Mouse (Mus musculus) lung, postnatal 0 days (tissue): Measurements from ENCODE around the gene F2rl1.

Experiments
- CTCF ChIP-seq: IDR thresholded peaks from 2 replicates; pipeline ENCODE4 v1.5.1; 2016; ENCODE audit warnings: antibody characterized with exemption, mild to moderate bottlenecking
- EP300 ChIP-seq: IDR thresholded peaks from 2 replicates; pipeline ENCODE4 v1.6.1; 2016; ENCODE audit warnings: antibody characterized with exemption, mild to moderate bottlenecking, control low read depth

DNA sequence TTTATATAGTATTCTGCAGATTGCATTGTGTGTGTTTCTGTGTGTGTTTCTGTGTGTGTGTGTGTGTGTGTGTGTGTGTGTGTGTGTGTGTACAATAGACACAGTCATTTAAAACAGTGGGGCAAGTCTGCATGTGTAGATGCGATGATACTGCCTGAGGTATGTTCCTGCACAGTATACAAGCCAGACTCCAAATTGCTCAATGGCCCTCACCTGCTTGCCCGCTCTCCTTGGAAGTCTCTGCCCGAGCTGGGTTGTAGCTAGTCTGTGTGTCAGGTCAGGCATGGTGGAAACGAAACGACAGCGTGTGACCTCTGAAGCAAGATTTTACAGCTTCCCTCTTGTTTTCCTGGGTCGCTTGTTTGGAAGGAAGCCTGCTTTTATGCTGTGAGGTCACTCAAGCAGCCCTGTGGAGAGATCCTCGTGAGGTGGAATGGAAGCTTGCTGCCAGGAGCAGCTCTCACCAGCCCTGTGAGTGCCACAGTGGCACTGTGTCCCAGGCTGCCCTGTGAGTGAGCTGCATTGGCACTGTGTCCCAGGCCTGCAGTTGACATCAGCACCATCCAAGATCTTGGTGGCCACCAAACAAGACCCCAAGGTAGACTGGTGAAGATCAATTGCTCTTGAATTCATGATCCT is 21.6 kb downstream of the F2rl1 start:
- TF ChIP-seq EP300 (no peak), CTCF (no peak)
